Mouse (Mus musculus): ENCODE data around the gene Gm12830.

Gm12830 gene

GRCm38 (mm10) chr4:114844600-114844999 lies 23.1 kb downstream of the Gm12830 start:
- DNase-seq (ENCODE audit: low spot score in 2 of 2) = no peak

DNA sequence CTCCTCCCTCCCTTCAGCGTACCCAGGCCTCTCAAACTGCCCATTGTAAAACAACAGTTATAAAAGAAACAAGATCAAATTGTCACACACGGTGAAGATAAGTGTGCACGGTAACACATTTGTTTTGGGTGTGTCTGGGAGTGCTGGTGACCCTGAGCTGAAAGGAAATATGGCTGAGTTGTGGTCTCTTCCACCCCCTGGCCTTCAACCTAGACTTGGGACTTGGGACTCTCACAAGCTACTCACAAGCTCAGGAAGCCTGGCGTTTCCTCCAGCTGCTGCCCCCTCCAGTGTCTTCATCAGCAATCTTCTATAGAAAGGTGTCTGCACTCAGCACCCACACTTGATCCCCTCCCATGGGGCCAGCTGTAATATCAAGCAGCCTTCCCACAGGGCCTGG lies 24.1 kb downstream of the Gm12830 start:
- no peak for DNase-seq (ENCODE audit: low spot score in 2 of 2)

GRCm38 (mm10) chr4:114846723-114847122 lies 25.2 kb downstream of the Gm12830 start:
- DNase-seq (ENCODE audit: low spot score in 2 of 2) = no peak

DNA sequence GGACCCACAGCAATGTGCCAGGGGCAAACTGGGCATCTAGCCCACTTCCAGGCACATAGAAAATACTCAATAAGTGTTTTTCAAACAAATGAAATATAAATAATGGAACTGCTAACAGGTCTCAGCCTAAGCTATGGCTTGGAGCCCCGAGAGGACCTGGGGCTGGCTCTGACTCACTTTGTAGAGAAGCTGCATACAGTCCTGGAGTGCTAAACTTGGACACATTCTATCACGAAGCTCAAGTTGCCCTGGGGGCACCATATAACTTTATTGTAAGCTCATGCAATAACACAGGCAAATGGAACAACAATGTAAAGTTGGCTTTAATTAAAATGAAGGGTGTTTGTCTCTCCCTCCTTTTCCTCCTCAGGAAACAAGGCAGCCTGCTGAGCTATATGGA lies 32.4 kb downstream of the Gm12830 start:
- DNase-seq (ENCODE audit: low spot score in 2 of 2) = no peak

DNA sequence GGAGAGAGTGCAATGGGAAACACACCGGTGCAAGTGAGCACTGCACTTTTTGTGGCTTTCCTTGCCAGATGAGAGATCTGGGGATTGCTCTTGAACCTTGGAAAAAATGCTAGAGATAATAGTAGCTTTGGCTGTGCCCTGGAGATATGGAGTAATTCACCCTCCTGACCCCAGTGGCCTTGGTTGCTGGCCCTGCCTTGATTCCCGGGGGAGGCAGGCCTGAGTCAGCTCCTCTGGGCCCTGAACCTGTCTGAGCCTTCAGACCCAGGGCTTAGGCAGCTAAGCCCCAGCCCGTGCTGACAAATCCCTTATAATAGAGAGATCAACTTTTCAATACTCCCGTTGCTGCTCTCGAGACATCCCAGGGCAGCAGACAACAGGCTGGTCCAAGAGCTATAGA lies 36.9 kb downstream of the Gm12830 start:
- DNase-seq (ENCODE audit: low spot score in 2 of 2) = no peak

DNA sequence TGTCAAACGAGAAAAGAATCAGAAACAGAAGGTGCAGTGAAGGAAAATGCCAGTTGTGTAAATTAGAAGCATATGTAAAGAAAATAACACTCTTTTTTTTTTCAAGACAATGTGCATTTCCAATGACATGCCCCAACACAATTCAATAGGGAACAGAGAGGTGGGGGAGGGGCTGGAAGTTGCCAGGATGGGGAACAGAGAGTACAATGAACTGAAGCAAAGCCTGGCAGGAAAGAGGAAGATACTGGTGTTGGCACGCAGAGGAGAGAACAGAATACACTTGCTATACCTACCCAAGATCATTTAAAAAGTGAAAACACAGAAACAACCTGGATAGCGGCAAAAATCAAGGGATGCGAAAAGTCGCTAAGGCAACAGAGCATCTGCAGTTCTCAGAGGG lies 41.6 kb downstream of the Gm12830 start:
- no peak for DNase-seq (ENCODE audit: low spot score in 2 of 2)

- DNase-seq (ENCODE audit: low spot score in 2 of 2) = no peak
Observed at GRCm38 (mm10) chr4:114869765-114870490, 48.4 kb downstream of the Gm12830 start.

- DNase-seq (ENCODE audit: low spot score in 2 of 2) = peak in 1 of 2 experiments; percentile 9
Observed at GRCm38 (mm10) chr4:114876441-114876972, 55.0 kb downstream of the Gm12830 start.

DNA sequence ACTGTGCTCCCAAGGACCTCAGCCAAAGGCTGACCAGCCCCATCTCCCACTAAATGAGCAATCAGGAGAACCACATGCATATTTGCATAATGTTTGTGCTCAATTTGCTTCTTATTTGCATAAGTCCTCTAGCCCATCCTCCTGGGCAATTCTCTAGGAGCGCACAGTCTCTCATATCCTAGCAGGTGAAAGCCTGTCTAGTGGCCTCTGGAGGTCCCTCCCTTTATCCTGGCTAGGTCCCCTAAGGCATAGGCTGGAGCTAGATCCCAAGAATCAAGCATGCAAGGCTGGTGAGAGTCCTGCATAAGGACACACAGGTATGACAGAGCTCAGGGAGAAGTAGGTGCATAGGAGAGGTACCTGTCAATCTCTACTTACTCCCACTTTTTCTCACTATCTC lies 60.7 kb downstream of the Gm12830 start:
- DNase-seq (ENCODE audit: low spot score in 2 of 2) = no peak

- DNase-seq (ENCODE audit: low spot score in 2 of 2) = peak in 1 of 2 experiments; percentile 48
Observed at GRCm38 (mm10) chr4:114897853-114898252, 76.3 kb downstream of the Gm12830 start.

DNA sequence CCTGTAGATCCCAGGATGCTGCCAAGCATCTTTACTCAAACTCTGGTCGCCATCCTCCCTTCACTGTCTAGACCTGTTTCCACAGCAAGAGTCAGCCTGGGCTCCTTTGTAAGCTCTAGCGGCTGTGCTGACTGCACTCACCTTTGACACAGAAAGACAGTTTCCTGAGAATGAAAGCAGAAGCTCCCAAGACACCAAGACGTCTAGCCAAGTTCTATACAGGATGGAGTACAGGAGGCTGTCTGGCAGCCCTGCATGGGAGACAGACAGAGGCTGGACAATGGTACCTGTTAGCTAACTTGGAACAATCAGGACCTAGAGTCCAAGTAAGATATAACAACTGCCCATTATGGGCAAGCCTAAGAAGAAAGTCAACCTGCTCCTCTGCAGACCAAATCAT lies 78.4 kb downstream of the Gm12830 start:
- DNase-seq (ENCODE audit: low spot score in 2 of 2) = no peak

GRCm38 (mm10) chr4:114900866-114901642 lies 79.5 kb downstream of the Gm12830 start:
- no peak for DNase-seq (ENCODE audit: low spot score in 2 of 2)

DNA sequence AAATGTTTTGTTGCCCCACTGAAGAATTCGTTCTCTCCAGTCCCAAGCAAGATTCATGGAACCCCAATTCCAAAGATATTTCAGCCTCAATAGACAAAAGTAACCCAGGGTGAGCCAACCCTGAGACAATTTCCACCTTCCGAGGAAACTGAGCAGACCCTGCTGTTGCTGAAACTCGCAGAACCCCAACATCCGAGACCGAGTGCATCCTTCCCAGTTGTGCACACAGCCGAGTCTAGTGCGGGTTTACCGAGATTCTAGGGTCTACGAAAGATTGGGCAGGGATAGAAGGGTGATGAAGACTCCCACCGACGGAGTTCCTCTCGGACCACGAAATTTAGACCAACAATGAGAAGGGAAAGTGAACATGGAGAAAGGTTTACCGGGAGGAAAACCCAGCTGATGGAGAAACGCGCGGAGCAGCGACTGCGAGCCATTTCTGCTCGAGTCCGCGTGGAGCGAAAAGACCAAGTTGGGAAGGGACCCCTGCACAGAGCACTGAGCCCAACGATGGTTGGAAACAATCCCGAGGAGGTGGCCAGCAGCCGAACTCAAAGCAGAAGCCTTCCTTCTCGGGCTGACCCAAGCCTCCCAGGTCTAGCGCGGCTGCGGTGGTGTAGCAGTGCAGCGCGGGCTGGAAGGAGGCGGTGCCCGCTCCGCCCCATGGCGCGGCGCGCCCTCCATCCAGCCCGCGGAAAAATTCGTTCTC lies 80.3 kb downstream of the Gm12830 start:
- no peak for DNase-seq (ENCODE audit: low spot score in 2 of 2)

- DNase-seq (ENCODE audit: low spot score in 2 of 2) = no peak
Observed at GRCm38 (mm10) chr4:114902641-114903421, 81.3 kb downstream of the Gm12830 start.

- no peak for DNase-seq (ENCODE audit: low spot score in 2 of 2)
Observed at GRCm38 (mm10) chr4:114903422-114903782, 81.9 kb downstream of the Gm12830 start.

DNA sequence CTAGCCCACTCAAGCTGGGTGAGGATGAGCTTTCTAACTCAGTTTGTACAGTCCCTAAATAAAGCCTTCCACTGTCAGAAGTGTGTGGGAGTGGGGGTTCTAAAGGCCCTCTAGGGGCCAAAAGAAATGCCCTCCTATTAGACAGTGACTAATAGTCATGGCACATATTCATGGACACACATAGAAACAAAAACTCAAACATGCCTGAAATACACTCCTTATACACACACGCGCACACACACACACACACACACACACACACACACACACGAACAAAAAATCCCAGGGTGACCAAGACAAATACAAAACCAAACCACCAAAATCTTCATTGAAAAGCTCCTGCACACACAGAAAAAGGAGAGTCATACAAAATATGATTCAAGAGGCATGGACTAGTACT lies 84.0 kb downstream of the Gm12830 start:
- no peak for DNase-seq (ENCODE audit: low spot score in 2 of 2)
